Mouse (Mus musculus): ENCODE results near the gene Slc38a8.

Gene Slc38a8

GRCm38 (mm10) chr8:119436933-119437332, 64.6 kb downstream of the Slc38a8 start:
- DNase-seq: no peak

DNA sequence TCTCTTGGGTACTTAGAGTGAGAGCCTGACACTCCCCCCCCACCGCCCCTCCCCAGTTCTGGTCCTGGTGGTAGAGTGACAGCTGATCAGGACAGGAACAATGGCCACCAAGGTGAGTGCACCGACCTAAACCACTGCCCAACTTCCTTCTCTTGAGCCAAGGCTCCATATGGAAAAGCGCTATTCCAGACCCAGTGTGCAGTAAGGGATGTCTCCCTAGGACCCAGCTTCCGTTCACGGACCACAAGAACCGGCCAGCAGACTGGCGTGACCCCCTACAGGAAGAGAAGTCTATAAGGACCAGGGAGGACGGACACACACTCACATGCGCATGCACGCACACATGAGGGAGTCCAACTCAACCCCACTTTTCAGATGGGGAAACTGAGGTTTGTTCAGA, 65.2 kb downstream of the Slc38a8 start:
- DNase-seq: no peak

- DNase-seq: no peak
These were observed 66.0 kb downstream of the Slc38a8 start for GRCm38 (mm10) chr8:119435527-119435926.

DNA sequence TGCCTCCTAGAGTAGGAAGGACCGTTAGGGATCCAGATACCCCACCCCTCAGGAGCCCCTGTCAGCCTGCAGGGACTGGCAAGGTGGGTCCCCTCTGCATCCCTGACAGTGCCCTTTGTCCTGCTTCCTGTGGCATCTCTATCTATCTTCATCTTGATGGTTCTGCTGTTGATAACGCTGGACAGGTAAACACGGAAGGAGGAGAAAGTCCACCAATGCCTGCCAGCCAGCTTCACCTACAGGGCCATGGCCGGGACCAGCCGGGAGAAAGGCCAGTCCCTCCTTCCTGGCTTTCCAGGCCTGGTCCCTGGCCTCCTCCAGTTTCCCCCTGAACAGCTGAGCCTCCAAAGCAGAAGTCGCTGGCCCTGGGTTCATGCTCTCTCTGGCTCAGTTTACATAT, 66.9 kb downstream of the Slc38a8 start:
- DNase-seq: no peak

GRCm38 (mm10) chr8:119433582-119434174, 67.8 kb downstream of the Slc38a8 start, which contains the start of gene Osgin1:
TSS of gene Osgin1 (plus strand) at chr8:119434124.
- DNase-seq: no peak

DNA sequence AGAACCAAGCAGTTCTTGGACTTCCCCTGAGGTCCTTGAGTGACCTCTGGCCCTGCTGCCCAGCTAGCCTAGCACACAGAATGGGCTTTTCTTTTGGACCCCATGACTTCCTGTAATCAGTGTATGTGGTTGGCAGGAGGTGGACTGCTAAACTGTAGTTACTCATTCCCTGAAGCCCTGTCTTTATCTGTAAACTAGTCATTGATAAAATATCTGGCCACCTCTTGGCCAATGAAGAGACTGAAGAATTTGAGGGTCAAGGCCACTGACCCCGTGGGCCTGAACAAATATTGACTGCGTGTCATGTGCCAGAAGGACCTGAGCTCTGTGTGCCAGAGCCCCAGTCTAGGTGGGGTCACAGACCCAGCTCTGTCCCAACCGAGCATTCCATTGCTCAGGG, 69.1 kb downstream of the Slc38a8 start:
- DNase-seq: no peak

DNA sequence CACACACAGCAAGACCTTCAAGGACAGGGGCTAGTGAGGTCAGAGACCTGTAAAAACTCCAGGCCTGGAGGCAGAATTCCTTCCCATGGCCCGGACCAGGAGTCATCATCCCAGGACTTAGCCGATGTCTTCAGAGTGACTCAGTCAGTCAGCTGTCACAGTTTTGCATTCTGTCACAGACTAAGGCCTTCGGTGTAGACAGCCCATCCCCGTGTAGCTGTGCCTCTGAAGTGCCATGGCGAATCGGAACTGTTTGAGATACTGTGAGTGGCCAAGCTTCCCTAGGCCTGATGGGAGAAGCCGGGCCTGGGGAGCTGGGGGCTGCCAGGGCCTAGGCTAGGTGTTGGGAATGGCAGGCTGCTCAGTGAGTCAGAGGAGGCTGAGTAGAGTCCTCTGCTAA, 70.8 kb downstream of the Slc38a8 start:
- DNase-seq: no peak

GRCm38 (mm10) chr8:119430250-119430649, 71.2 kb downstream of the Slc38a8 start:
- DNase-seq: no peak
